Mouse (Mus musculus) midbrain, embryonic 16.5 days (tissue): ENCODE measurements around the gene Asprv1. TPM values are rescaled to one million over a fixed set of nuclear protein-coding genes. Genes with fewer than 3 reads are reported as not detected.

Experiments
- ATAC-seq: fragments of 200-750 bp; cut with Nextera tagmentation; 2 replicates; pipeline ENCODE4 v1.8.0; 2017; ENCODE audit warnings: moderate TSS enrichment
- H3K27ac ChIP-seq: fragments of 300-500 bp; sonication (generic); 2 replicates; pipeline ENCODE4 v1.5.1; 2014; ENCODE audit warnings: mild to moderate bottlenecking, low read length, mixed read lengths
- H3K27me3 ChIP-seq: fragments of 300-500 bp; sonication (generic); 2 replicates; pipeline ENCODE4 v1.6.1; 2014; ENCODE audit warnings: low read depth, low read length, mixed read lengths; ENCODE audit not compliant: control insufficient read depth, insufficient read depth
- H3K36me3 ChIP-seq: fragments of 300-500 bp; sonication (generic); 2 replicates; pipeline ENCODE4 v1.6.1; 2014; ENCODE audit warnings: mild to moderate bottlenecking, low read length, moderate library complexity, mixed read lengths; ENCODE audit not compliant: control insufficient read depth, insufficient read depth
- H3K4me1 ChIP-seq: fragments of 300-500 bp; sonication (generic); 2 replicates; pipeline ENCODE4 v1.6.1; 2014; ENCODE audit warnings: mild to moderate bottlenecking, low read length, mixed read lengths; ENCODE audit not compliant: control insufficient read depth, insufficient read depth
- H3K4me2 ChIP-seq: fragments of 300-500 bp; sonication (generic); 2 replicates; pipeline ENCODE4 v1.6.1; 2014; ENCODE audit warnings: mild to moderate bottlenecking, low read length, mixed read lengths
- H3K4me3 ChIP-seq: fragments of 300-500 bp; sonication (generic); 2 replicates; pipeline ENCODE4 v1.5.1; 2014; ENCODE audit warnings: low read depth, mild to moderate bottlenecking, low read length, moderate library complexity, mixed read lengths
- H3K9ac ChIP-seq: fragments of 300-500 bp; sonication (generic); 2 replicates; pipeline ENCODE4 v1.6.1; 2014; ENCODE audit warnings: low read depth, low read length, mixed read lengths
- H3K9me3 ChIP-seq: fragments of 300-500 bp; sonication (generic); replicated peaks from 2 replicates; pipeline ENCODE4 v1.6.1; 2014; ENCODE audit warnings: mild to moderate bottlenecking, low read length, mixed read lengths; ENCODE audit not compliant: control insufficient read depth, poor library complexity, severe bottlenecking
- WGBS: fragments of 180-500 bp; shearing (Covaris S2); extraction: QIAGEN DNeasy Blood & Tissue Kit; methylation state at CpG from one replicate; pipeline ENCODE4 v1.1.7; 2014; 5-methylcytosine and 5-hydroxymethylcytosine counted together
- polyA plus RNA-seq: library from polyadenylated mRNA; unstranded; fragments of >200 nt; fragmentation: Nextera tagmentation; extraction: Ambion mirVana; gene quantifications from 2 replicates; pipeline ENCODE4 v1.2.1, GENCODE M21; 2015

Asprv1 gene
- polyA plus RNA-seq, result 0.45 and 0.62 TPM in 2 replicates

DNA sequence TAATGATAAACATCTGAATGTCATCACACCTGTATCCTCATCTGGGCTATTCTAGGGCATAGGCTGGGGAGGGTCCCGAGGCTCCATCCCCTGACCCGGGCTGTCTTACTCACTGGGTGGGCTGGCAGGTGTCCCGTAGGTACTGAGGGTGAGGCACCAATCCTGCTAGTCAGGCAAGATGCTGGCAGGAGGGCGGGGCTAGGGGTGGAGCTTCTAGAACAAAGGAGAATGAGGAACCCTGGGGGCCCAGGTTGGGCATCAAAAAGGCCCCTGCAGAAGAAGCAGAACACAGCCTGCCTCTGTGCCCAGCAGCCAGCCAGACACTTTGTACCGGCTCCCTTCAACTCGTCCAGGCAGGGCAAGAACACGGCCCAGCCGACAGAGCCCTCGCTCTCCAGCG is at the start of gene Asprv1:
TSS of gene Asprv1 (plus strand) at position 219 of the 400 bp plus-strand sequence.
- WGBS, result 47% methylated on average over 10 of the region's 10 CpGs
- Histone ChIP-seq H3K9ac (no peak within 1 kb of the TSS), H3K36me3 (no peaks in the 10 kb centered on the region), H3K4me1 (no peaks in the 10 kb centered on the region), H3K9me3 (no peaks in the 10 kb centered on the region), H3K4me2 (no peak within 1 kb of the TSS), H3K27ac (no peak within 1 kb of the TSS), H3K4me3 (no peak within 1 kb of the TSS), H3K27me3 (no peaks in the 10 kb centered on the region)
- no peak for ATAC-seq

DNA sequence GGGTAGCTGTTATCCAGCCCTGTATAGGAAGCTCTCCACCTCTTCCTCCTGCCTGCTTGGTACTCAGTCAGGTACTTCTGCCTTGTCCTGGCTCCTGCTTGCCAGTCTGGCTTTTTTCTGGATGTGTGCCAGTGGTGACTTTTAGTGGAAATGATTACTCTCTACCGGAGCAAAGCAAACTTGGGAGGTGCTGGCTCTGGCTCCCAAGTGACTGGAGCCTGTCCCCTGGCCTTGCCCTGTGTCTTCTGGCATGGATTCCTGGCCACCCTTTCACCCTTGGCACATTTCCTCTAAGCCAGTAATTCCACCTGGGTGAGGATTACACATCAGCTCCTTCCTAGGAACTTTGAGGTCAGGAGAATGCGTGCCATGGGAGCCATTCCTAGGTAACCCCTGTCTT is 49.6 kb upstream of the Asprv1 start:
- 78% methylated on average over 2 of the region's 2 CpGs for WGBS
- no peak overlapping the region for H3K4me2 ChIP-seq
- H3K27ac ChIP-seq, result no peak overlapping the region
- no peaks in the 10 kb centered on the region for H3K27me3 ChIP-seq
- no peak overlapping the region for H3K9ac ChIP-seq
- no peaks in the 10 kb centered on the region for H3K4me1 ChIP-seq
- no peak overlapping the region for H3K4me3 ChIP-seq
- H3K36me3 ChIP-seq, result no peaks in the 10 kb centered on the region
- no peaks in the 10 kb centered on the region for H3K9me3 ChIP-seq
- no peak for ATAC-seq

DNA sequence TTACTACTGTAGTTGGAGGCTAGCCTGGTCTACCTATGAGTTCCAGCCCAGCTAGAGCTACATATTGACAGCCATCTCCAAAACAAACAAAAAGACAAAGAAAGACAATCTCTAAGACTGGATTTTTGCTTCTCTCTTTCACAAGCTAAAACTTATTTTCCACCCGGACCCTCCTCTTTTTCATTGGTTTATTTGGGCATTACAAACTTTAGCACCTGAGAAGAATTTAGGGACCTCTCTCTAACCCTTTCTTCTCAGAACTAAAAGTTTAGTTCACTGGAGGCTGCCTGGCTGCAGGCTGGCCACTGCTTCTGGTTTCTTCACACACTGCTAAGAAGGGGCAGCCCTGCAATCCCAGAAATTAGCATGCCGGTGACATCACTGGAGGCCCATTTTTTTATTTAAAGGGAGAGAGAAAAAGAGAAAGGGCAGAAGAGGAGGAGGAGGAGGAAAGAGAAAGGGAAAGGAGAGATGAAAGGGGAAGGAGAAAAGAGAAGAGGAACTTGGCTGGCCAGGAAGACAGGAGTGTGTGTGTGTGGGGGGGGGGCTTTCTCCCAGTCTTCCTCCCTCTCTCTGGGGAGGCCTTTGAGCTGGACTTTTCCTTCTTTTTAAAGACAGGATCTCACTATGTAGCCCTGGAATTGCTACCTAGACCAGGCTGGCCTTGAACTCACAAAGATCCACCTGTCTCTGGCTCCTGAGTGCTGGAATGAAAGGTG is 48.7 kb upstream of the Asprv1 start:
- H3K27ac ChIP-seq, result peak overlapping the region; percentile 38; the same call in 1 of the 2 replicates
- 65% methylated on average over 2 of the region's 2 CpGs for WGBS
- ATAC-seq, result no peak
- no peak overlapping the region for H3K4me2 ChIP-seq
- no peaks in the 10 kb centered on the region for H3K36me3 ChIP-seq
- no peak overlapping the region for H3K4me3 ChIP-seq
- peaks cover 4% of the 10 kb centered on the region for H3K4me1 ChIP-seq
- no peak overlapping the region for H3K9ac ChIP-seq
- H3K27me3 ChIP-seq, result no peaks in the 10 kb centered on the region
- no peaks in the 10 kb centered on the region for H3K9me3 ChIP-seq

DNA sequence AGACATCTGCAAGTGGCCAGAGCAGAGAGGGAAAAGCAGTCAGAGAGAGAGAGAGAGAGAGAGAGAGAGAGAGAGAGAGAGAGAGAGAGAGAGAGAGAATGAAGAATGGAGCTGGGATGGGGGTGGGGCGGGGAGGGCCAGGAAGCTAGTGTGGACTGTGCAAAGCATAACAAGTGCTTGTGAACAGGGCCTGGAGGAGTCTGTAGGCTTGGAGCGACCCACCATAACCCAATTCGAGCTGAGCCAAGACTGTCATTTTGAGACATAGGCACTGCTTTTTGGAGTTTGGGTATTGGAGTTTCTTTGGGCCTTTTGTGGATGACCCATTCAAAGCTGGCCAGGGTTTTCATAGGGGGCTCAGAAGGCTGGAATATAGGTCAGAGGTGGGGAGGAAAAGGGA is 48.0 kb upstream of the Asprv1 start:
- Histone ChIP-seq H3K27me3 (no peaks in the 10 kb centered on the region), H3K27ac (no peak overlapping the region), H3K36me3 (no peaks in the 10 kb centered on the region), H3K4me3 (no peak overlapping the region), H3K4me2 (no peak overlapping the region), H3K4me1 (peaks cover 11% of the 10 kb centered on the region), H3K9ac (no peak overlapping the region), H3K9me3 (no peaks in the 10 kb centered on the region)
- no peak; the same call in 1 of the 2 replicates for ATAC-seq
- 88% methylated on average over 3 of the region's 3 CpGs for WGBS

DNA sequence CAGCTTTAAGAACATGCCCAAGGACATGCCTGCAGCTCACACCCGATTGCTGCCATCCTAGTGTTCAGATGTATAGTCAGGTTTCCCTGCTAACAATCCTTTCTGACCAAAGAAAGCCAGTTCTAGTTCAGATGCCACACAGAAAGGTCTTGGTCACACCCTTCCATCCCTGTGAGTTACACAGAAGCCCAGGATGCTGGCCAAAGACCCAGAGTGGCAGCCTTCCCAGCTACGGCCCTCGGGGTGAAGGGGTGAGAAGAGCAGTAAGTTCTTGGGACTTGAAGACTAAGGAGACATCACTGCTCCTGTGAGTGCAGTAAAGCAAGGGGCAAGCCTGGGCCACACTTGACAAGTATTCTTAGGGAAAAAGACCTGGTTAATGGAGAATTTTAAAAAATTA is 44.8 kb upstream of the Asprv1 start:
- no peaks in the 10 kb centered on the region for H3K36me3 ChIP-seq
- H3K27me3 ChIP-seq, result no peaks in the 10 kb centered on the region
- H3K27ac ChIP-seq, result no peak overlapping the region
- H3K4me2 ChIP-seq, result no peak overlapping the region
- WGBS, result 94% methylated on average over 3 of the region's 3 CpGs
- no peak overlapping the region for H3K9ac ChIP-seq
- peaks cover 19% of the 10 kb centered on the region for H3K4me1 ChIP-seq
- no peak overlapping the region for H3K4me3 ChIP-seq
- no peaks in the 10 kb centered on the region for H3K9me3 ChIP-seq
- no peak for ATAC-seq

DNA sequence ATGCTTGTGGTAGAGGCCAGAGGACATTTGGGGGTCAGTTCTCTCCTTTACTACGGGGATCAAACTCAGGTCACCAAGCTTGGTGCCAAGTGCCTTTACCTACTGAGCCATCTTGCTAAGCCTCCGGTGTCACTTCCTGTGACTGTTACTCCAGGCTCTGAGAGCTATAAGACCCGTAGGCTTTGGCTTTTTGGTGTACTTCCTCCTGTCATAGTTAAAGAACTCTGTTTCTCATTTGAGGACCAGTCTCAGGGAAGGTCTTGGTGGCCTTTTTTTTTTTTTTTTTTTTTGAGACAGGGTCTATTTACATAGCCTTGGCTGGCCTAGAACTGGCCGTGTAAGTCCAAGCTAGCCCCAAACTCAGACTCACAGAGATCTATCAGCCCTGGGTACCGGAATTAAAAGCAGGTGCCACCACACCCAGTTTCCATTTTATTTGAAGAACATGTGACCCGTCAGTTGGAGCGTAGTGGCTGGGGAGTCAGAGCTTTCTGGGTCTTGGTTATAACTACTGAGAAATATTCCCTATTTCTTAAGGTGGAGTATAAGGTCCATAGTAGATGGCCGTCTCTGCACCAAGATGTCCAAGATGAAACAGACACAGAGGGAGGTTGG is 44.3 kb upstream of the Asprv1 start:
- Histone ChIP-seq H3K36me3 (no peaks in the 10 kb centered on the region), H3K4me2 (no peak overlapping the region), H3K4me3 (no peak overlapping the region), H3K9ac (peak overlapping the region; percentile 70; the same call in 1 of the 2 replicates), H3K27me3 (no peaks in the 10 kb centered on the region), H3K4me1 (peaks cover 19% of the 10 kb centered on the region), H3K27ac (peak overlapping the region; percentile 92), H3K9me3 (no peaks in the 10 kb centered on the region)
- 90% methylated on average over 8 of the region's 8 CpGs for WGBS
- no peak for ATAC-seq

DNA sequence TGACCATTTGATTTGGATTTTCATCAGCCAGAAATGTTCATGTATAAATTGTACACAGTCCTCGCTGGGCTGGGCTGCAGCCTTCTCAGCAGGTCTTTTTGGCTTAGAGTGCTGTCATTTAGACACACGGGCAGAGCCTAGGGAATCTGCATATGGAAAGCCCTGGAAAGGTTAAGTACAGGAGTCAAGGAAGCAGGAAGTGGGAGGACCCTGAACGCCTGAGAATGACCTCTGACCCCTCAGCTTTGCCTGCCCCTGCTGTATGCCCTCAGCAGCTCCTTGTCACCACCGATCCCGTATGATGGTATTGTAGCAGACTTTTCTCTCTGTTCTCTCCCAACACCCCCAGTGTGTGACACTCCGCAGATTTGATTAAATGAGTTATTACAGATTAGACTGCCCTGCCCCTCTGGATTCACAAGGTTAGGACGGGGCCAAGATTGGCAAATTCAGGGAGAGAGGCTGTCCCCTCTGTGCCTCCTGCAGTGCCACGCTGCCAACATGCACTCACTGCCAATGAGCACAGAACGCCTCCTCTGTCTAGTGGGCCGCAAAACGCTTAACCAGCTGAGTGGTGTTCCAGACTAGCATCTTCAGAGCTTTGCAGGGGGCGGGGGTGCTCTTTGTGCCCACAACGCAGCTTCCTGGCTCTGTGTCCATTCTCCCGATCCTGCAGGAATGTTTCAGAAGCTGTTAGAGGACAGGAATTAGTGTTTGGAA is 43.5 kb upstream of the Asprv1 start:
- 17% methylated on average over 14 of the region's 14 CpGs for WGBS
- Histone ChIP-seq H3K36me3 (no peaks in the 10 kb centered on the region), H3K4me2 (peak overlapping the region; percentile 67), H3K4me3 (peak overlapping the region; percentile 34), H3K27ac (peak overlapping the region; percentile 92), H3K4me1 (peaks cover 19% of the 10 kb centered on the region), H3K9me3 (no peaks in the 10 kb centered on the region), H3K9ac (peak overlapping the region; percentile 70), H3K27me3 (no peaks in the 10 kb centered on the region)
- peak; percentile 75 for ATAC-seq

DNA sequence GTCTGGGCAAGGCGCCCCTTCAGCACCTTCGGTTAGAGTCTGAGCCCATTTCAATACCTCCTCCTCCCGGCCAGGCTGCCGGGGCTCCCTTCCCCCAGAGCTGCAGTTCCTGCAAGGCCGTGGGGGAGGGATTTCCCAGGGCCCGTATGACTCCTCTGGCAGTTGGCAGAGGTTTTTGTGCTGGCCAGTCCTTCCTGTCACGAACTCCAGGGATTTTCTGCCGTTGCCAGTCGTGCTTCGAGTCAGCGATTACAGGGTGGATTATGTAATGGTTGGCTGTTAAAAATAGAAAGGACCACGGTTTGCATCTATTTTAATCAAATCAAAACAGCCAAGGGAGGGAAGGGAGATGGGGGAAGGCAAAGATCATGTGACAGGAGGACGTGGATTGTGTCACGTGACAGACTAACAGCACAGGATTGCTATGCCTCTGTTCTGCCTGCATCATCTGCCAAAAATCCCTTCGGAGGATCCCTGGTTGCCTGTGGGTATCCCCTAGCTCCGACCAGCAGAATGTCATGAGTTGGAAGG is 42.8 kb upstream of the Asprv1 start:
- Histone ChIP-seq H3K27ac (peak overlapping the region; percentile 92), H3K9me3 (no peaks in the 10 kb centered on the region), H3K4me2 (peak overlapping the region; percentile 67), H3K27me3 (no peaks in the 10 kb centered on the region), H3K9ac (peak overlapping the region; percentile 70), H3K4me1 (peaks cover 19% of the 10 kb centered on the region), H3K36me3 (no peaks in the 10 kb centered on the region), H3K4me3 (peak overlapping the region; percentile 34)
- 1% methylated on average over 16 of the region's 16 CpGs for whole genome bisulfite sequencing
- peak; percentile 92 for ATAC-seq
